Mouse (Mus musculus) kidney, adult 2 months (tissue): ENCODE measurements at regions not wholly inside any gene's neighbourhood (a gene's known extent, or its start where the extent isn't known, plus 50 kb on each side); places are given as distances from the start of the nearest gene placed in this dataset.

ENCODE experiments used
- DNase-seq: peaks from one replicate; pipeline ENCODE4 v3.0.0; 2021
- H3K27ac ChIP-seq: fragments of 200-500 bp; 2 replicates; pipeline ENCODE4 v1.5.1; 2012; ENCODE audit warnings: low read depth, low read length, control low read depth, inconsistent platforms; ENCODE audit not compliant: insufficient read depth
- H3K27me3 ChIP-seq: fragments of 200-500 bp; replicated peaks from 2 replicates; pipeline ENCODE4 v1.6.1; 2012; ENCODE audit warnings: mild to moderate bottlenecking, moderate library complexity, low read length, inconsistent platforms; ENCODE audit not compliant: control insufficient read depth, insufficient read depth
- H3K36me3 ChIP-seq: fragments of 200-500 bp; 2 replicates; pipeline ENCODE4 v1.6.1; 2012; ENCODE audit warnings: mild to moderate bottlenecking, moderate library complexity, low read length, inconsistent platforms; ENCODE audit not compliant: control insufficient read depth, insufficient read depth
- H3K4me1 ChIP-seq: fragments of 200-500 bp; 2 replicates; pipeline ENCODE4 v1.6.1; 2011; ENCODE audit warnings: low read length; ENCODE audit not compliant: control insufficient read depth, insufficient read depth
- H3K4me3 ChIP-seq: fragments of 200-500 bp; 2 replicates; pipeline ENCODE4 v1.5.1; 2011; ENCODE audit warnings: mild to moderate bottlenecking, low read depth, low read length, control low read depth; ENCODE audit not compliant: insufficient read depth
- CTCF ChIP-seq: fragments of 200-500 bp; conservative IDR thresholded peaks from 2 replicates; pipeline ENCODE4 v1.5.1; 2011; ENCODE audit warnings: low read depth, mild to moderate bottlenecking, control low read depth, low read length, moderate library complexity, mixed read lengths; ENCODE audit not compliant: insufficient read depth, insufficient read length
- POLR2A ChIP-seq: fragments of 200-500 bp; IDR thresholded peaks from one replicate; pipeline ENCODE4 v1.6.1; 2011; ENCODE audit warnings: low read depth, low read length, control low read depth
- WGBS: fragments of 180-500 bp; shearing (Covaris S2); methylation state at CpG from one replicate; pipeline ENCODE4 v1.1.7; 2018; 5-methylcytosine and 5-hydroxymethylcytosine counted together

- WGBS, result 80% methylated on average over 11 of the region's 11 CpGs
- no peak for DNase-seq
- no peaks in the 10 kb centered on the region for H3K36me3 ChIP-seq
Observed at GRCm38 (mm10) chr12:25668336-25668735, 571.4 kb upstream of the Id2 start.

GRCm38 (mm10) chr12:25654456-25654855, 557.5 kb upstream of the Id2 start:
- no peak for DNase-seq
- Histone ChIP-seq H3K4me1 (no peaks in the 10 kb centered on the region), H3K36me3 (no peaks in the 10 kb centered on the region), H3K4me3 (no peak overlapping the region), H3K27me3 (no peaks in the 10 kb centered on the region), H3K27ac (no peak overlapping the region)
- 95% methylated on average over 5 of the region's 5 CpGs for WGBS
- TF ChIP-seq POLR2A (no peak), CTCF (no peak)

More at GRCm38 (mm10) chr12:25668336-25668735, 571.4 kb upstream of the Id2 start:
- H3K27ac ChIP-seq, result no peak overlapping the region
- no peak overlapping the region for H3K4me3 ChIP-seq
- H3K4me1 ChIP-seq, result no peaks in the 10 kb centered on the region
- TF ChIP-seq CTCF (no peak), POLR2A (no peak)
- H3K27me3 ChIP-seq, result no peaks in the 10 kb centered on the region

DNA sequence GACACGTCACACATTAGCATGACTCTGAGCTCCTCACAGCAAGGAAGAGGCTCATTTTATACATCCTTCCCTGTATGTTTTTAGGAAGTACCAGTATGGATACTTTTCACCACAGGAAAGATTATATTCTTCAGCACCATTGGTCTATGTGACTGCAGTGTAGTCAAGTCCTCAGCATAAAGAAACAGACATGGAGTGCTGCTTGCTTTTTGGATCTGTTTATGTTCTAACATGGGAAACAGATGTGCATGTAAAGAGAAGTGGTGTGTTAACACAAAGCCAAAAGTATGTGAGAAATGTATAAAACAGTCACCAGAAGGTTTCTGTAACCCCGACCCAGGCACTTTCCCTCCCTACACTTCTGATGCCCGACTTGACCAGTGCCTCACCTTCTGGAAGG, 553.3 kb upstream of the Id2 start:
- DNase-seq, result no peak
- H3K4me3 ChIP-seq, result no peak overlapping the region
- H3K36me3 ChIP-seq, result no peaks in the 10 kb centered on the region
- no peaks in the 10 kb centered on the region for H3K4me1 ChIP-seq
- TF ChIP-seq CTCF, result no peak
- H3K27me3 ChIP-seq, result no peaks in the 10 kb centered on the region
- WGBS, result 61% methylated on average over 3 of the region's 3 CpGs
- no peak overlapping the region for H3K27ac ChIP-seq

- no peak for DNase-seq
- Histone ChIP-seq H3K27ac (no peak overlapping the region), H3K4me3 (no peak overlapping the region), H3K27me3 (no peaks in the 10 kb centered on the region), H3K36me3 (no peaks in the 10 kb centered on the region), H3K4me1 (no peaks in the 10 kb centered on the region)
- TF ChIP-seq POLR2A (no peak), CTCF (no peak)
Observed at GRCm38 (mm10) chr12:25628081-25628480, 531.1 kb upstream of the Id2 start.

- Histone ChIP-seq H3K36me3 (no peaks in the 10 kb centered on the region), H3K27ac (no peak overlapping the region), H3K4me3 (no peak overlapping the region), H3K27me3 (no peaks in the 10 kb centered on the region), H3K4me1 (no peaks in the 10 kb centered on the region)
- no peak for DNase-seq
- 97% methylated on average over 1 of the region's 1 CpGs for WGBS
- TF ChIP-seq POLR2A (no peak), CTCF (no peak)
Observed at GRCm38 (mm10) chr12:25625858-25626257, 528.9 kb upstream of the Id2 start.

DNA sequence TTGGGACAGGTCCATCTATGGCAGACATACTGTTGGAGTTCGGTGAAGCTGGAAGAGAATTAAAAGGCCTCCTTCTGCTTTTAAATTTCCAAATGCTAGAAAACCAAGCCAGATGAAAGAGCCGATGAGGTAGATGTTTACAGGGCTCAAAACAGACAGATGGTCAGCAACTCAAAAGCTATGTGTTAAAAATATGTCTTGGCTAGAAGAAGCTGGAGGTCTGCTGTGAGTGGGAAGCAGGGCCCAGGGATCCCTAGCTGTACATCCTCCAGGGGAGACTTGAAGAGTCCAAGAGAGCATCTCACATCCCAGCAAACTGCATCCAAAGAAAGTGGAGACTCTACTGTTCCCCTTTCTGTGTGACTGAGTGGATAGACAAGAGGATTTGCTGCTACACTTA, 526.5 kb upstream of the Id2 start:
- H3K4me3 ChIP-seq, result no peak overlapping the region
- no peaks in the 10 kb centered on the region for H3K4me1 ChIP-seq
- H3K36me3 ChIP-seq, result no peaks in the 10 kb centered on the region
- no peak for DNase-seq
- H3K27me3 ChIP-seq, result no peaks in the 10 kb centered on the region
- TF ChIP-seq POLR2A (no peak), CTCF (no peak)
- WGBS, result 93% methylated on average over 2 of the region's 2 CpGs
- no peak overlapping the region for H3K27ac ChIP-seq

DNA sequence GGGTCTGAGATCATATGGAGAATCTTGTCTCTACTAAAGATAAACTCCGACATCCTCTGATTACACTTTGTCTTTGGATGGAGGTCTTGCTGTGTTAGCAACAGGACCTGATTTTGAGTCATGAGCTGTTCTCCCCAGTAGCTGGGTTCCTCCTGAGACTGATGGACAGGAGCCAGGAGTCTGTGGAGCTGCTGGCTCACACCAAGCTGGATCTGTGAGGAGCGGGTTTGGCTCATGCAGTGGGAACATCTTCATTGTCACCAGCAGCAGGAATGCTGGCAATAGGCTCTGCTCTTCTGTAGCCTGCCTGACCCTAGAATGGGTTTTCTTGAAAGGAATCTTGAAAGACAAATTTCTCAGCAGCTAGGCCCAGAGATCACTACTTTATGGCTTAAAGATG, 524.2 kb upstream of the Id2 start:
- no peaks in the 10 kb centered on the region for H3K36me3 ChIP-seq
- no peak overlapping the region for H3K27ac ChIP-seq
- no peak for TF ChIP-seq POLR2A
- no peak for TF ChIP-seq CTCF
- no peak overlapping the region for H3K4me3 ChIP-seq
- no peak for DNase-seq
- WGBS, result 99% methylated on average over 2 of the region's 2 CpGs
- no peaks in the 10 kb centered on the region for H3K4me1 ChIP-seq
- H3K27me3 ChIP-seq, result no peaks in the 10 kb centered on the region

DNA sequence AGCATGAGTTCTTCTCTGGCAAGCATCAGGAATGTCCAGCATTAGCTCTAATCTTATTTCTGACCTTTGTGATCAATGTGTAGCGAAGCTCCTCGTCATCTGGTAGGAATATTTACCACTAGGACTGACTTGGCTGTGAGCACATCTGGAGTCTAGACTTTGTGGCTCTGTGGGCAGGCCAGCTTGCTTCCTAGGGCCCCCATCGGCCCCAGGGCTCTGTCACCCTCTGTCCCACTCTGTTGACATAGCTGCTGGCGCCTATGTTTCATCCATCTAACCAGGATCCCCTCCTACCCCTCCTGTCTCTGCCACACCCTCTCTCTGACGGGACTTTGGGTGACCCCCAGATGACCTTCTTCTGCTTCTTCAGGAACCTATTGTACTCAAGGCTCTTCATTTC, 520.6 kb upstream of the Id2 start:
- Histone ChIP-seq H3K4me3 (no peak overlapping the region), H3K27me3 (no peaks in the 10 kb centered on the region), H3K27ac (no peak overlapping the region), H3K36me3 (no peaks in the 10 kb centered on the region), H3K4me1 (no peaks in the 10 kb centered on the region)
- no peak for TF ChIP-seq POLR2A
- no peak for TF ChIP-seq CTCF
- WGBS, result 56% methylated on average over 5 of the region's 5 CpGs
- DNase-seq, result no peak
